26 mouse cellular contexts compared by ENCODE assay signal in the genomic region with DNA sequence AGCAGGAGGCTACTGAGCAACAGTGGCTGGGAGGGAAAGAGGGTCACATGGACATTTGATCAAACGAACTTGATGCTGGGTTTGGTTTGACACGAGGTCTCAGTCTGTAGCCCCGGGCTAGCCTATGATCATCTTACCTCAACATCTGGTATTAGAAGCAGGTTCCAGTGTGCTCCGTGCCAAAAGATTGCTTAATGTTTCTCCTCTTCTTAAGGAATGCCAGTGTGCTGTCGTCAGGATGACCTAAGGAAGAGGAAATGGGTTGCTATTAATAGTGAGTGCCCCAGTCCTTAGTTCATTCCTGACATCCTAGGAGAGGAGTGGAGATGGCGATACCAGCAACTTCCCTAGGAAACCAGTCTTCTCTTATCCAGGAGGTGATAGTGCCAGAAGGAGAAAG. TPM values are rescaled to one million over a fixed set of nuclear protein-coding genes. Genes with fewer than 3 reads are reported as not detected.
A peak's percentile ranks its signal among the peaks of the same experiment; 100 is the strongest.
DNase-seq lines count a peak whose midpoint lies in the region; ATAC-seq and TF ChIP-seq lines count a peak whose summit lies in the region.
"Had no signal": no experiment of that assay in that cellular context is flagged by ENCODE, and none has a peak within 500 bp of the region (broad histone marks: within the 10 kb centered on the region; RNA-seq: fewer than 3 reads in every experiment).

No protein-coding gene starts in this region.

- no peak for TF ChIP-seq EP300 in CH12.LX (IDR thresholded peaks at IDR 0.05; ENCODE audit: low read length)

- H3K9me3 ChIP-seq in lung, embryonic 15.5 days: no peaks in the 10 kb centered on the region
- H3K9me3 ChIP-seq in CH12.LX (replicated peaks; ENCODE audit: low read length): peaks cover 9% of the 10 kb centered on the region
- no peaks in the 10 kb centered on the region for H3K9me3 ChIP-seq in embryonic facial prominence, embryonic 14.5 days (ENCODE audit: control insufficient read depth, low read length)
- H3K9me3 ChIP-seq in hindbrain, embryonic 12.5 days (replicated peaks): no peaks in the 10 kb centered on the region
- H3K9me3 ChIP-seq: forebrain, embryonic 12.5 days; heart, embryonic 13.5 days; kidney, embryonic 15.5 days; limb, embryonic 15.5 days; midbrain, embryonic 10.5 days; neural tube, embryonic 13.5 days had no signal

- H3K36me3 ChIP-seq in lung, embryonic 15.5 days: no peaks in the 10 kb centered on the region
- H3K36me3 ChIP-seq in CH12.LX (replicated peaks in 1 of 2; ENCODE audit: control insufficient read depth in 1 of 2, insufficient read depth in 1 of 2, low read length in 1 of 2): no peaks in the 10 kb centered on the region
- H3K36me3 ChIP-seq in embryonic facial prominence, embryonic 14.5 days (ENCODE audit: control insufficient read depth, insufficient read depth, low read length): no peaks in the 10 kb centered on the region
- H3K36me3 ChIP-seq in myocyte (ENCODE audit: control insufficient read depth, insufficient read depth): no peaks in the 10 kb centered on the region
- no peaks in the 10 kb centered on the region for H3K36me3 ChIP-seq in hindbrain, embryonic 12.5 days
- H3K36me3 ChIP-seq: forebrain, embryonic 12.5 days; heart, embryonic 13.5 days; kidney, embryonic 15.5 days; limb, embryonic 15.5 days; midbrain, embryonic 10.5 days; neural tube, embryonic 13.5 days had no signal

- H3K27ac ChIP-seq in lung, embryonic 15.5 days: no peak overlapping the region
- no peak overlapping the region for H3K27ac ChIP-seq in CH12.LX (ENCODE audit: insufficient read depth, low read depth)
- H3K27ac ChIP-seq in embryonic facial prominence, embryonic 14.5 days (replicated peaks; ENCODE audit: low read depth, low read length): no peak overlapping the region
- H3K27ac ChIP-seq in hindbrain, embryonic 12.5 days: no peak overlapping the region
- H3K27ac ChIP-seq: forebrain, embryonic 12.5 days; heart, embryonic 13.5 days; hindbrain, postnatal 0 days; kidney, embryonic 15.5 days; limb, embryonic 15.5 days; midbrain, embryonic 10.5 days; neural tube, embryonic 13.5 days had no signal

- H3ac ChIP-seq in myocyte (ENCODE audit: control insufficient read depth, insufficient read length): no peak overlapping the region

- H3K79me2 ChIP-seq in CH12.LX (replicated peaks; ENCODE audit: control insufficient read depth, extremely low read depth, insufficient read depth, poor library complexity, severe bottlenecking) (no peaks in the 10 kb centered on the region), myocyte (ENCODE audit: control insufficient read depth, insufficient read depth) (no peaks in the 10 kb centered on the region)

- TF ChIP-seq POLR2A in lung, adult 2 months (IDR thresholded peaks at IDR 0.05; ENCODE audit: borderline replicate concordance, extremely low read depth, low read depth, low read length): no peak
- TF ChIP-seq POLR2A in CH12.LX (IDR thresholded peaks at IDR 0.05; ENCODE audit: low read depth, low read length) (no peak), myocyte (IDR thresholded peaks at IDR 0.05; ENCODE audit: insufficient read length, low read depth) (no peak)

- peaks cover 29% of the 10 kb centered on the region for H3K4me1 ChIP-seq in lung, embryonic 15.5 days
- peaks cover 15% of the 10 kb centered on the region for H3K4me1 ChIP-seq in lung, adult 2 months (ENCODE audit: control insufficient read depth, insufficient read depth, low read length)
- H3K4me1 ChIP-seq in CH12.LX (ENCODE audit: control insufficient read depth in 1 of 2, insufficient read depth in 2 of 2): 0 out of 4 replicates have a peak, but pooled peaks cover 0 to 3% of the 10 kb centered on the region in 2 experiments
- H3K4me1 ChIP-seq in embryonic facial prominence, embryonic 14.5 days (ENCODE audit: control insufficient read depth, insufficient read depth, low read length): 0 out of 2 replicates have a peak, but pooled peaks cover 2% of the 10 kb centered on the region
- peaks cover 19% of the 10 kb centered on the region for H3K4me1 ChIP-seq in hindbrain, embryonic 12.5 days

- ATAC-seq in lung, embryonic 15.5 days (ENCODE audit: borderline replicate concordance, extremely low read depth, low FRiP score, low TSS enrichment): no peak
- no peak for ATAC-seq in embryonic facial prominence, embryonic 14.5 days (ENCODE audit: low read depth)
- no peak for ATAC-seq in hindbrain, embryonic 12.5 days (ENCODE audit: low FRiP score)
- ATAC-seq: hindbrain, postnatal 0 days; liver, postnatal 0 days had no signal

- DNase-seq in lung, adult 2 months: no peak
- DNase-seq in CH12.LX (ENCODE audit: extremely low read depth): no peak
- DNase-seq in embryonic facial prominence, embryonic 14.5 days (ENCODE audit: low spot score): peak; percentile 40
- DNase-seq in layer of hippocampus, adult 8-10 months (ENCODE audit: low spot score in 2 of 2): no peak
- DNase-seq: adrenal gland, postnatal 36 days; cerebellum, adult 11-12 months; cerebellum, postnatal 25 days; gastrocnemius, postnatal 10 days; heart, adult 11 months; liver, postnatal 0 days; spleen, adult 18-20 months; thymus, postnatal 36 days had no signal

- dilution Hi-C loops in CH12.LX (cut with MboI; ENCODE audit: extremely low pct_ligation_motif_present, extremely low pct_unique_long_range_greater_than_20kb, low sequenced_read_pairs): no loop called here

- peak overlapping the region; percentile 47 for H3K4me2 ChIP-seq in lung, embryonic 15.5 days
- H3K4me2 ChIP-seq in CH12.LX (ENCODE audit: insufficient read depth, low read depth, poor library complexity, severe bottlenecking): peak overlapping the region; percentile 24; the same call in 1 of the 2 replicates
- no peak overlapping the region for H3K4me2 ChIP-seq in embryonic facial prominence, embryonic 14.5 days (ENCODE audit: low read depth, low read length)
- no peak overlapping the region for H3K4me2 ChIP-seq in myocyte (ENCODE audit: low read depth)
- H3K4me2 ChIP-seq in hindbrain, embryonic 12.5 days (replicated peaks): no peak overlapping the region
- H3K4me2 ChIP-seq: forebrain, embryonic 12.5 days; heart, embryonic 13.5 days; limb, embryonic 15.5 days; neural tube, embryonic 13.5 days had no signal

- TF ChIP-seq CTCF in lung, adult 2 months (IDR thresholded peaks at IDR 0.05; ENCODE audit: insufficient read depth, low read length): no peak
- no peak for TF ChIP-seq CTCF in CH12.LX (conservative IDR thresholded peaks at IDR 0.05 in 1 of 2, IDR thresholded peaks at IDR 0.05 in 1 of 2; ENCODE audit: low read depth in 2 of 2, low read length in 2 of 2)

- 30% methylated on average over 6 of the region's 6 CpGs for WGBS in lung, embryonic 15.5 days
- WGBS in lung, adult 2 months: 14% methylated on average over 6 of the region's 6 CpGs
- 30% methylated on average over 6 of the region's 6 CpGs for WGBS in embryonic facial prominence, embryonic 14.5 days
- 68% methylated on average over 6 of the region's 6 CpGs for WGBS in hindbrain, embryonic 12.5 days

- peaks cover 42% of the 10 kb centered on the region for H3K27me3 ChIP-seq in lung, embryonic 15.5 days
- H3K27me3 ChIP-seq in CH12.LX (replicated peaks) (peaks cover 59% of the 10 kb centered on the region), myocyte (ENCODE audit: control insufficient read depth, insufficient read depth, insufficient read length) (peaks cover 33% of the 10 kb centered on the region)
- H3K27me3 ChIP-seq in embryonic facial prominence, embryonic 14.5 days (replicated peaks; ENCODE audit: control insufficient read depth, insufficient read depth, low read length): peaks cover 41% of the 10 kb centered on the region
- peaks cover 56% of the 10 kb centered on the region for H3K27me3 ChIP-seq in hindbrain, embryonic 12.5 days

- no peak overlapping the region for H3K9ac ChIP-seq in lung, embryonic 15.5 days
- H3K9ac ChIP-seq in CH12.LX (ENCODE audit: insufficient read depth, low read depth): no peak overlapping the region
- H3K9ac ChIP-seq in embryonic facial prominence, embryonic 14.5 days (ENCODE audit: low read depth, low read length): no peak overlapping the region
- no peak overlapping the region for H3K9ac ChIP-seq in hindbrain, embryonic 12.5 days
- H3K9ac ChIP-seq: forebrain, embryonic 12.5 days; heart, embryonic 13.5 days; kidney, embryonic 15.5 days; limb, embryonic 15.5 days; liver, postnatal 0 days; neural tube, embryonic 13.5 days had no signal

- no peak for TF ChIP-seq RAD21 in CH12.LX (IDR thresholded peaks at IDR 0.05; ENCODE audit: low read depth, low read length)

- in situ Hi-C loops in CH12.LX (cut with MboI; ENCODE audit: low pct_ligation_motif_present, low pct_unique_long_range_greater_than_20kb, low sequenced_read_pairs): no loop called here

- peak overlapping the region; percentile 44 for H3K4me3 ChIP-seq in lung, embryonic 15.5 days
- H3K4me3 ChIP-seq in lung, adult 2 months (replicated peaks; ENCODE audit: extremely low read depth, low read depth, low read length): no peak overlapping the region
- no peak overlapping the region for H3K4me3 ChIP-seq in CH12.LX (replicated peaks in 1 of 3; ENCODE audit: low read depth in 2 of 3, low read length in 2 of 3, poor library complexity in 1 of 3)
- H3K4me3 ChIP-seq in embryonic facial prominence, embryonic 14.5 days (ENCODE audit: low read depth, low read length): no peak overlapping the region
- H3K4me3 ChIP-seq in myocyte: no peak overlapping the region
- no peak overlapping the region for H3K4me3 ChIP-seq in hindbrain, embryonic 12.5 days
- H3K4me3 ChIP-seq: forebrain, embryonic 12.5 days; heart, embryonic 13.5 days; limb, embryonic 15.5 days; midbrain, embryonic 10.5 days; neural tube, embryonic 13.5 days had no signal

RNA-seq across cellular contexts. Expression of a gene that starts 3.7 kb away (rescaled TPM):
- polyA plus RNA-seq in lung, embryonic 15.5 days (2015; fragmentation: Nextera tagmentation; extraction: Ambion mirVana): 241 and 259 TPM in 2 replicates
- 333 and 552 TPM in 2 replicates for polyA plus RNA-seq in lung, adult 2 months (2012; rRNA removed)
- total RNA-seq in CH12.LX (2012; rRNA removed) (not detected in 2 replicates), CH12.LX (2014; rRNA removed) (not detected in 2 replicates)
- polyA plus RNA-seq in CH12.LX (2012; ENCODE audit: insufficient read length, low read depth) (not detected in 2 replicates), myocyte (2012; fragmentation: generic; extraction: Trizol) (not detected)
- 23.2 and 27.8 TPM in 2 replicates for polyA plus RNA-seq in embryonic facial prominence, embryonic 14.5 days (2014; fragmentation: Nextera tagmentation; extraction: Ambion mirVana)
- 8.2 and 18.3 TPM in 2 replicates for polyA plus RNA-seq in hindbrain, embryonic 12.5 days (2016; fragmentation: Nextera tagmentation; extraction: Ambion mirVana)
- total RNA-seq in layer of hippocampus, adult 8-10 months (2022): under 1 TPM; 0.61 to 0.87 (median 0.81) TPM
- total RNA-seq: gastrocnemius, postnatal 10 days; hematopoietic stem cell, adult 5-6 weeks; MEL had no signal

RNA-seq across cellular contexts. Expression of a gene that starts 19.2 kb away (rescaled TPM):
- polyA plus RNA-seq in lung, embryonic 15.5 days (2015; fragmentation: Nextera tagmentation; extraction: Ambion mirVana): 66.7 and 66.9 TPM in 2 replicates
- polyA plus RNA-seq in lung, adult 2 months (2012; rRNA removed): 66.9 and 78.4 TPM in 2 replicates
- total RNA-seq in CH12.LX (2012; rRNA removed) (36.0 and 37.1 TPM in 2 replicates), CH12.LX (2014; rRNA removed) (31.2 and 36.6 TPM in 2 replicates)
- polyA plus RNA-seq in CH12.LX (2012; ENCODE audit: insufficient read length, low read depth) (29.2 and 32.1 TPM in 2 replicates), myocyte (2012; fragmentation: generic; extraction: Trizol) (33.0 TPM)
- polyA plus RNA-seq in embryonic facial prominence, embryonic 14.5 days (2014; fragmentation: Nextera tagmentation; extraction: Ambion mirVana): 61.3 and 70.3 TPM in 2 replicates
- polyA plus RNA-seq in hindbrain, embryonic 12.5 days (2016; fragmentation: Nextera tagmentation; extraction: Ambion mirVana): 47.4 and 51.0 TPM in 2 replicates
- 10 to 100 TPM; 30.3 to 35.3 (median 33.6) TPM for total RNA-seq in layer of hippocampus, adult 8-10 months (2022)

RNA-seq across cellular contexts. Expression of a gene that starts 33.5 kb away (rescaled TPM):
- 11.9 and 13.2 TPM in 2 replicates for polyA plus RNA-seq in lung, embryonic 15.5 days (2015; fragmentation: Nextera tagmentation; extraction: Ambion mirVana)
- polyA plus RNA-seq in lung, adult 2 months (2012; rRNA removed): 10.6 and 11.7 TPM in 2 replicates
- total RNA-seq in CH12.LX (2012; rRNA removed) (2.0 and 2.4 TPM in 2 replicates), CH12.LX (2014; rRNA removed) (0.81 and 1.1 TPM in 2 replicates)
- polyA plus RNA-seq in CH12.LX (2012; ENCODE audit: insufficient read length, low read depth) (3.0 and 3.3 TPM in 2 replicates), myocyte (2012; fragmentation: generic; extraction: Trizol) (4.4 TPM)
- polyA plus RNA-seq in embryonic facial prominence, embryonic 14.5 days (2014; fragmentation: Nextera tagmentation; extraction: Ambion mirVana): 19.6 and 20.8 TPM in 2 replicates
- polyA plus RNA-seq in hindbrain, embryonic 12.5 days (2016; fragmentation: Nextera tagmentation; extraction: Ambion mirVana): 34.3 and 38.7 TPM in 2 replicates
- total RNA-seq in layer of hippocampus, adult 8-10 months (2022): 10 to 100 TPM; 84.7 to 93.8 (median 89.2) TPM
- total RNA-seq: hematopoietic stem cell, adult 5-6 weeks had no signal

RNA-seq across cellular contexts. Expression of a gene that starts 43.0 kb away (rescaled TPM):
- polyA plus RNA-seq in lung, embryonic 15.5 days (2015; fragmentation: Nextera tagmentation; extraction: Ambion mirVana): 31.7 and 34.3 TPM in 2 replicates
- polyA plus RNA-seq in lung, adult 2 months (2012; rRNA removed): 9.2 and 18.9 TPM in 2 replicates
- 0.08 TPM in 1 of 2 replicates, not detected in the other for total RNA-seq in CH12.LX (2012; rRNA removed)
- total RNA-seq in CH12.LX (2014; rRNA removed): 0.16 and 0.51 TPM in 2 replicates
- polyA plus RNA-seq in CH12.LX (2012; ENCODE audit: insufficient read length, low read depth): 0.17 and 0.31 TPM in 2 replicates
- 27.0 and 30.6 TPM in 2 replicates for polyA plus RNA-seq in embryonic facial prominence, embryonic 14.5 days (2014; fragmentation: Nextera tagmentation; extraction: Ambion mirVana)
- not detected for polyA plus RNA-seq in myocyte (2012; fragmentation: generic; extraction: Trizol)
- 4.2 and 6.1 TPM in 2 replicates for polyA plus RNA-seq in hindbrain, embryonic 12.5 days (2016; fragmentation: Nextera tagmentation; extraction: Ambion mirVana)
- total RNA-seq in layer of hippocampus, adult 8-10 months (2022): not detected
- total RNA-seq: adrenal gland, postnatal 36 days; gastrocnemius, postnatal 10 days; hematopoietic stem cell, adult 5-6 weeks; hindbrain, postnatal 0 days; layer of hippocampus, postnatal 25 days; left cerebral cortex, postnatal 25 days had no signal
- polyA plus RNA-seq: hindbrain, postnatal 0 days had no signal

RNA-seq across cellular contexts. Expression of a gene that starts 57.6 kb away (rescaled TPM):
- polyA plus RNA-seq in lung, embryonic 15.5 days (2015; fragmentation: Nextera tagmentation; extraction: Ambion mirVana): 24.7 TPM in 2 replicates
- polyA plus RNA-seq in lung, adult 2 months (2012; rRNA removed): 16.3 and 23.2 TPM in 2 replicates
- 1.7 and 1.9 TPM in 2 replicates for total RNA-seq in CH12.LX (2012; rRNA removed)
- 0.93 and 1.3 TPM in 2 replicates for total RNA-seq in CH12.LX (2014; rRNA removed)
- polyA plus RNA-seq in CH12.LX (2012; ENCODE audit: insufficient read length, low read depth): 0.30 and 0.73 TPM in 2 replicates
- polyA plus RNA-seq in embryonic facial prominence, embryonic 14.5 days (2014; fragmentation: Nextera tagmentation; extraction: Ambion mirVana): 10.6 and 18.2 TPM in 2 replicates
- 9.1 TPM for polyA plus RNA-seq in myocyte (2012; fragmentation: generic; extraction: Trizol)
- 10.4 and 10.5 TPM in 2 replicates for polyA plus RNA-seq in hindbrain, embryonic 12.5 days (2016; fragmentation: Nextera tagmentation; extraction: Ambion mirVana)
- total RNA-seq in layer of hippocampus, adult 8-10 months (2022): 10 to 100 TPM in 2 of 4 experiments, 1 to 10 TPM in 2; 8.0 to 13.5 (median 10.8) TPM

Comparison
In these comparisons a context has a peak if more than half of its experiments do, and no peak if none do; other contexts are left out.
1. H3K4me2 ChIP-seq: peak in lung, embryonic 15.5 days (single experiment) and CH12.LX (single experiment); none in embryonic facial prominence, embryonic 14.5 days (single experiment), myocyte (single experiment) and hindbrain, embryonic 12.5 days (single experiment).